Mouse (Mus musculus) kidney, postnatal 0 days (tissue): Measurements from ENCODE around the gene Ubxn11. TPM values are rescaled to one million over a fixed set of nuclear protein-coding genes. Genes with fewer than 3 reads are reported as not detected.

Experiments used
- ATAC-seq: fragments of 200-750 bp; cut with Nextera tagmentation; replicated peaks from 2 replicates; pipeline ENCODE4 v1.8.0; 2017; ENCODE audit warnings: low read depth, moderate number of reproducible peaks, moderate TSS enrichment, moderate library complexity; ENCODE audit not compliant: low FRiP score
- DNase-seq: peaks from one replicate; pipeline ENCODE4 v3.0.0-alpha.2; 2016; ENCODE audit warnings: low spot score
- H3K27ac ChIP-seq: fragments of 300-500 bp; sonication (generic); 2 replicates; pipeline ENCODE4 v1.5.1; 2014; ENCODE audit warnings: mild to moderate bottlenecking
- H3K27me3 ChIP-seq: fragments of 300-500 bp; sonication (generic); 2 replicates; pipeline ENCODE4 v1.6.1; 2014; ENCODE audit warnings: low read length, mixed read lengths; ENCODE audit not compliant: insufficient read depth
- H3K36me3 ChIP-seq: fragments of 300-500 bp; sonication (generic); 2 replicates; pipeline ENCODE4 v1.6.1; 2014; ENCODE audit warnings: low read length, mixed read lengths; ENCODE audit not compliant: insufficient read depth
- H3K4me1 ChIP-seq: fragments of 300-500 bp; sonication (generic); replicated peaks from 2 replicates; pipeline ENCODE4 v1.6.1; 2014; ENCODE audit warnings: antibody characterized with exemption, low read length, mixed read lengths; ENCODE audit not compliant: insufficient read depth
- H3K4me2 ChIP-seq: fragments of 300-500 bp; sonication (generic); 2 replicates; pipeline ENCODE4 v1.6.1; 2014; ENCODE audit warnings: mild to moderate bottlenecking, low read length, moderate library complexity, mixed read lengths
- H3K4me3 ChIP-seq: fragments of 300-500 bp; sonication (generic); replicated peaks from 2 replicates; pipeline ENCODE4 v1.5.1; 2014; ENCODE audit warnings: low read depth, low read length
- H3K9ac ChIP-seq: fragments of 300-500 bp; sonication (generic); 2 replicates; pipeline ENCODE4 v1.6.1; 2014; ENCODE audit warnings: low read depth, low read length
- H3K9me3 ChIP-seq: fragments of 300-500 bp; sonication (generic); replicated peaks from 2 replicates; pipeline ENCODE4 v1.6.1; 2016; ENCODE audit warnings: low read length, inconsistent platforms, mixed read lengths
- CTCF ChIP-seq: IDR thresholded peaks from 2 replicates; pipeline ENCODE4 v1.5.1; 2016; ENCODE audit warnings: antibody characterized with exemption, low read depth, mild to moderate bottlenecking, moderate library complexity
- WGBS: fragments of 180-500 bp; shearing (Covaris S2); extraction: QIAGEN DNeasy Blood & Tissue Kit; methylation state at CpG from one replicate; pipeline ENCODE4 v1.1.7; 2014; 5-methylcytosine and 5-hydroxymethylcytosine counted together
- polyA plus RNA-seq: library from polyadenylated mRNA; unstranded; fragments of >200 nt; fragmentation: Nextera tagmentation; extraction: Ambion mirVana; gene quantifications from 2 replicates; pipeline ENCODE4 v1.2.1, GENCODE M21; 2015

The Ubxn11 gene
- polyA plus RNA-seq, 1 experiment from 2014 or later = 7.8 TPM

DNA sequence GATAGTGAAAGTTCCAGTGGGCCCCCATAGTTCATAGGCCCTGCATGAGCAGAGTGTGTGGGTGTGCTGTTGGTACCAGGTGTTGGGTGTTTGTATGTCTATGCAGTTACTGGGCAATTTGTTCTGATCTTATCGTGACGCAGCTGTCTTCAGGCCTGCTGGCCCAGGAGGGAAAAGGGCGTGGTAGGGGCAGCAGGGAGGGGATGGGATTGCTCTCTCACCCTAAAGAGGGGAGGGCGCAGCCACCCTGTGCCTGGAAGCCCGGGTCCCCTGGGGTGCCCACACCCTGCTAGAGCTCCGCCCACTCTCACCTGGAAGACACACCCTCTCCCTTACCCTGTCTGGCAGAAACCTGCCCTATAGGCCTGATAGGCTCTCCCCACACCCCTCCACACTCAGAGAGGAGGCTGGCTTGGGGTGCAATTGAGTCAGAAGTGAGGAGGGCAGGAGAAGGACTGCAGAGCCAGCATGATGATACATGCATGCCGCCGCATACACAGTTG, 40.4 kb upstream of the Ubxn11 start:
- TF ChIP-seq CTCF = no peak
- Histone ChIP-seq H3K4me1 (0 out of 2 replicates have a peak, but pooled peaks cover 5% of the 10 kb centered on the region), H3K27ac (no peak overlapping the region), H3K9ac (no peak overlapping the region), H3K36me3 (no peaks in the 10 kb centered on the region), H3K9me3 (no peaks in the 10 kb centered on the region), H3K4me2 (no peak overlapping the region), H3K4me3 (no peak overlapping the region), H3K27me3 (no peaks in the 10 kb centered on the region)
- DNase-seq = no peak
- 51% methylated on average over 8 of the region's 8 CpGs for WGBS
- ATAC-seq = no peak

DNA sequence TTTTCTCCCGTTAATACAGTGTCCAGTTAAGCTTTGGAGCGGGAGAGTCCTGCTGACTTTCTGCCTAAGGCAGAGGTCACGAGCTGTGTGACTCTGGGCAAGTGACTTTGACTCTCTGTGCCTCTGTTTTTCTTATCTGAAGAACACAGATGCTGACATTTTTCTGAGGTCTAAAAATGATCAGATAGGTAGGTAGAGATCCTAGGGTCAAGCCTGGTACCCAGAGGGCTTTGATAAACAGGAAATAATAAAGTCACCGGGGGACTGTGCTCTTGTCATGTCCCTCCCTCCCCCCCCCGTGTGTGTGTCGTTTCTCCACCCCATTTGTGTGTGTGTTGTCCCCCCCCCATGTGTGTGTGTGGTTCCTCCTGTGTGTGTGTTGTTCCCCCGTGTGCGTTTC, 39.8 kb upstream of the Ubxn11 start:
- Histone ChIP-seq H3K4me1 (0 out of 2 replicates have a peak, but pooled peaks cover 5% of the 10 kb centered on the region), H3K9ac (no peak overlapping the region), H3K4me3 (no peak overlapping the region), H3K36me3 (no peaks in the 10 kb centered on the region), H3K27ac (no peak overlapping the region), H3K4me2 (no peak overlapping the region), H3K27me3 (no peaks in the 10 kb centered on the region), H3K9me3 (no peaks in the 10 kb centered on the region)
- 64% methylated on average over 8 of the region's 8 CpGs for WGBS
- no peak for ATAC-seq
- TF ChIP-seq CTCF = no peak
- no peak for DNase-seq

DNA sequence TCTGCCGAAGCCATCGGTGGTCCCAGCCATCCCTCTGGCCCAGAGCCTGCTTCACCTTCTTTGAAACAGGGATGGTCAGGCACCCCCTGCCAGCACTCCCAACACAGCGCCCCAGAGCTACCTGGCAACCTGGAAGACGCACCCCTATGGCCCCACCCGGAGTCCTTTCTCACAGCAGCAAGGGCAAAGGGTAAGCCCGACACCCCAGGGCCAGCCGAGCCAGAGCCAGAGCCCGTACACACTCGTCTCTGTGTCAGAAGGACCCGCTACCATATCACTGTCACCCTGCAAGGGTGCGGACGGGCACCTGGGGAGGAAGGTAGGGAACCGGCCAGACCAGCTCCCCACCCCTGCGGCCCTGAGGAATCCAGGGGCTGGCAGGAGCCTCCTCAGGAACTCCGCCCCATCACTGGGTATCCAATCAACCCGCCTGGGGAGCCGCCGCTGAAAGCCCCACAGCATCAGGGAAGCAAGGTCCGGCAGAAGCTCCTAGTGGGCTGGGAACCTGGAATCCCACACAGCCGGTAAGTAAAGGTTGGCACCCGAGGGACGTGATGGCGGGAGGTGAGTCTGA, 36.9 kb upstream of the Ubxn11 start:
- ATAC-seq = no peak
- WGBS = 14% methylated on average over 23 of the region's 23 CpGs
- H3K4me3 ChIP-seq = no peak overlapping the region

DNA sequence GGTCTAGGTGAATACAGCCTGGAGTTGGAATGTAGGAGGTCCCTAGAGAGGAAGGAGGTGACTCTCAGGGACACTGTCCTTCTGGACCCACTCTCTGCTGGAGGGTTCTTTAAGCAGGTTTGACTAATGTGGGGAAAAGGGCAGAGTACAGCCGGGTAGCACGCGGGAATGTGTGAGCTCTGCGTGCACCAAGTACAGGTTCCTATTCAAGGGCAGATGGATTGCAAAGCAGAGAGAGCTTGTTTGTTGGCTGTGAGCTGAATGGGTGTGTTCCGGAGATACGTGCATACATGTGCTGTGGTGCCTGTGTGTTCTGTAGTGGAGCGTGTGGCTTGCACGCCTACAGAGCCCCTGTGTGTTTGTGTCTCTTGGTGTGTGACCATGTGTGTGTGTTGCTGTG, 35.0 kb upstream of the Ubxn11 start:
- no peak for DNase-seq
- Histone ChIP-seq H3K27me3 (no peaks in the 10 kb centered on the region), H3K9ac (no peak overlapping the region), H3K9me3 (no peaks in the 10 kb centered on the region), H3K4me3 (no peak overlapping the region), H3K36me3 (no peaks in the 10 kb centered on the region), H3K27ac (no peak overlapping the region), H3K4me2 (no peak overlapping the region), H3K4me1 (no peaks in the 10 kb centered on the region)
- 85% methylated on average over 8 of the region's 8 CpGs for WGBS
- TF ChIP-seq CTCF = no peak
- ATAC-seq = peak; percentile 46; the same call in 1 of the 2 replicates

More for the DNA sequence above, 36.9 kb upstream of the Ubxn11 start:
- Histone ChIP-seq H3K9ac (no peak overlapping the region), H3K4me1 (no peaks in the 10 kb centered on the region), H3K27me3 (no peaks in the 10 kb centered on the region), H3K4me2 (peak overlapping the region; percentile 29), H3K27ac (no peak overlapping the region), H3K36me3 (no peaks in the 10 kb centered on the region), H3K9me3 (no peaks in the 10 kb centered on the region)
- DNase-seq = no peak
- TF ChIP-seq CTCF = no peak

DNA sequence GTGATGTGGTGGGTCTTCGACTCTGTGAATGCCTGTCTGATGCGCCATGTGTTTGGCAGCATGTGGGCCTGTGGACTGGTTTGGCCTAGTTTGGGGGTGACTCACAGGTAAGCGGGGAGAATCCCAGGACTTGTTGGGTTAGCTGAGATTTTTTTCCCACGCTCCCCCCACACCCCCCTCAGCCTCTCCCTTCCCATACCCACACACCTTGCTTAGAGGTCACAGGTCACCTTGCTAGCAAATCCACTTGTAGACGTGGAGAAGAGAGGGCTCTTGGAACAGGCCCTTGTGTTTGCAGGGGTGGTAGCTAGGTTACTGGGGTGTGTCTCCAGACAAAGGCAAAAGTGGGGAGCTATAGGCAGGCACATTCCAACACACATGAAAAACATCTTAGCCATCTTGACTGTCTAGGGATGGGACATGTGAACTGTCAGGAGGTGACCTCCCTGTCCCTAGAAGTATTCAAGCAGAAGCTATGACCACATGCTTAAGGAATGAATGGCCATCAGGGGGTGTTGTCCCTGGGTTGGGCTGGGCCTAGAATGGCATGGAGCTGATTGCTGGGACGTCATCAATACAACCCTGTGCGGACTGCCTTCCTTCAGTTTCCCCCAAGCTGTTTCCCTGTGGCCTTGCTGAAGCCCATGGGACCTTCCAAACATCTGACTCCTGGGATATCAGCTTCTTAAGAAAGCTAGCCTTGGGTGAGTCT, 34.4 kb upstream of the Ubxn11 start:
- Histone ChIP-seq H3K4me3 (no peak overlapping the region), H3K27me3 (no peaks in the 10 kb centered on the region), H3K9me3 (no peaks in the 10 kb centered on the region), H3K4me2 (no peak overlapping the region), H3K36me3 (no peaks in the 10 kb centered on the region), H3K4me1 (no peaks in the 10 kb centered on the region), H3K9ac (no peak overlapping the region), H3K27ac (no peak overlapping the region)
- TF ChIP-seq CTCF = no peak
- ATAC-seq = no peak
- no peak for DNase-seq
- 73% methylated on average over 7 of the region's 7 CpGs for WGBS

DNA sequence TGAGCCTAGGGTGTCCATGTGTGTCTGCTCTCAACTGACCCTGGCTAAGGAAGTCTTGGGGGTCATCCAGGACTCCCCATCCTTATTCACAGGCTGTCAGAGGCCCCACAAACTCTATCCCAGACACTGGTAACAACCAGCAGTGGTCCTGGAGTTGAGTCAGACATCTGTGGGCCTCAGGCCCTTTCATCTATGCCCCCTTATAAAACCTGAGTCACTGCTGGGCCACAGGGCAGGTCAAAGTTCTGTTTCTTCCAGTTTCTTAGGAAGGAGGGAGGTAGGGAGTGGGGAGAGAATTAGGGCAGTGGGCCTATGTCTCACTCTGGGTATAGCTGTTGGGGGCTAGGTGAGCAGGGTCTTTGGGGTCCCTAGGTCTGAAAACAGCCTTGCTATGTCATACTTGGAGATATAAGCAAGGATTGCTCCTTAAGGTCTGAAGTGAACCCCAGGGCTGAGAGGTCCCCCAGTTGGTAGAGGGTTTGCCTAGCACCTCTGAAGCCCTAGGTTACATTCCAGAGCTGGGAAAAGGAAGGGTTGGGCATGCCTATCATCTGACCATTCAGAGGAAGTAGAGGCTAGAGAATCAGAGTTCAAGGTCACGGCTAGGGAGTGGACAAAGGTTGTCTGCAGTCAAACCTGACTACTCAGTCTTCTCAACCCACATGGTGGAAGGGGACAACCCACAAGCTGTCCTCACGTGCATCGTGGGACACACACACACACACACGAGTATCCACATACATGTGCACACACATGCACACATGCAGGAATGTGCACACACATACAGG, 33.4 kb upstream of the Ubxn11 start:
- Histone ChIP-seq H3K9ac (no peak overlapping the region), H3K4me3 (no peak overlapping the region), H3K9me3 (no peaks in the 10 kb centered on the region), H3K27ac (no peak overlapping the region), H3K36me3 (no peaks in the 10 kb centered on the region), H3K4me1 (no peaks in the 10 kb centered on the region), H3K4me2 (no peak overlapping the region), H3K27me3 (no peaks in the 10 kb centered on the region)
- WGBS = 80% methylated on average over 4 of the region's 4 CpGs
- no peak for TF ChIP-seq CTCF
- no peak for ATAC-seq
- no peak for DNase-seq
